Mouse (Mus musculus) T-helper 1 cell (primary cell): ENCODE measurements around the gene St6gal1.

ENCODE experiments used
- in situ Hi-C: fragments of 300-600 bp; cut with MboI, MseI; formaldehyde crosslinking; loops from one replicate; pipeline ENCODE4 v1.15.1; 2025; ENCODE audit warnings: high pct_unique_total_duplicates

The St6gal1 gene

DNA sequence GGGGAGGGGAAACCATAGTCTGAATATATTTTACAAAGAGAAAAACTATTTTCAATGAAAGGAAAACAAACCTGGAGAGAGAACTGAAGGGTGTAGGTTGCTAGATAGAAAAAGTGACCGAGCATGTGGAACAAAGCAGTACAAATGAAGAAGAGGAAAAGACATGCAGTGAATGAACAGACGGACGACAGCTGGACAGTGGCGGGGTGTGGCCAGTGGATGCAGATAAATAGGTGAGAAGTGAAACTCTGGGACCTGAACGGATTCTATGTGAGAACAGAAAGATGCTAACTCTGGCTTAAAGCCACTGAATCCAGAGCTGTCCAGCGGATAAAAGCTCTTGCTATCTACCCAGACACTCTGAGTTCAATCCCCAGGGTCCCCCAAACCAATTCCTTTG, 25.2 kb downstream of the St6gal1 start:
- in situ Hi-C loops, result no loop called here

DNA sequence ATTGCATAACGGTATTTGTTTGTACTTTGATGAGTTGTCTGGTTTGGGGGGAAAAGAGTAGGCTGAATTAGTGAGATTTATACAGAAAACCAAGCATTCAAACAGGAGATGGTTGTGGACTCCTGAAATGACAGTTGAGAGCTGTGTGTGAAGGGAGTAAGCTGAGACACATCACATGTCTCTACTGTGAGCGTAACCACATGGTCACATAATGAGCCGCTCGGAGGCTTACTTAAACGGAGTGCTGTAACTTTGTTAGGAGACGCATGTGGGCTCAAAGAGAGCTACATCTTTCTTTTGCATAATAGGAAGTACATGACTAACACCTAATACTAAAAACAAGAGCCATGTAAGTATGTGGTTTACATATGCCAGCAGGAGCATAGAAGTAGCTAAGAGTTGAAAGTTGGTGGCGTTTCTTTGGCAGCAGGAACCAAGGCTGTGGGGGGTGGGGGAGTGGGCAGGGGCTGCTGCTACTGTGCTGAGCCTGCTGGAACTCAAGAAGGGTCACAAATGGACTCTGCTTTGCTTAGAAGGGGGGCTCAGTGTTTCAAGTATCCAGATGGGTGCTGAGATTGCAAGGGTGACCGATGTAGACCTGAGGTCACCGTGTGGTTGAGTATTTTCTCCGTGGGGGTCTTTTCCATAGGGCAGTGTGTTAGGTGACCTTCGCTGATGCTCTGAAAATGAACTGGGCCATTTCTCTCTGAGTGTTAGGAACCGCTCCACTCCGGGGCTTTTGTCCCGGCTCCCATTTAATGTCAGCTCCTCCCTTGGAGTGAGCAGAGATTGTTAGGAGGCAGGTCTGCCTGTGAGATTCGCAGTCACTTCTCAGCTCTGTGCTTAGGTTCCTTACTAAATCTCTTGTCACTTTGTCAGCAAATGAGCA, 26.3 kb downstream of the St6gal1 start:
- in situ Hi-C loops, result no loop called here

DNA sequence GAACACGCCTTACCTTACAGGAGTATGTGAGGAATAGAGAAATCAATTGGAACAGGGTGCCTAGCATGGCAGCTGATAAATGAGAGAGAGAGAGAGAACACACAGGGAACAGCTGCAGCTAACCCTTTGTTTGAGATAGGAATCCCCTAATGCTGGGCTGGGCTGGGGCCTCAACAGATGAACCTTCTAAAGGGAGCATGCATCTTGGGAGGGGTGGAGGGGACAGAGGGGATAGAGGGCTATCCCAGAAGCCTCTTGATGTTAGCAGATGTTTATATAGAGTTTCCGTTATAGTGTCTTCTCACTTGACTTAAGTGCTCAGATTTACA, 26.9 kb downstream of the St6gal1 start:
- in situ Hi-C loops, result no loop called here

DNA sequence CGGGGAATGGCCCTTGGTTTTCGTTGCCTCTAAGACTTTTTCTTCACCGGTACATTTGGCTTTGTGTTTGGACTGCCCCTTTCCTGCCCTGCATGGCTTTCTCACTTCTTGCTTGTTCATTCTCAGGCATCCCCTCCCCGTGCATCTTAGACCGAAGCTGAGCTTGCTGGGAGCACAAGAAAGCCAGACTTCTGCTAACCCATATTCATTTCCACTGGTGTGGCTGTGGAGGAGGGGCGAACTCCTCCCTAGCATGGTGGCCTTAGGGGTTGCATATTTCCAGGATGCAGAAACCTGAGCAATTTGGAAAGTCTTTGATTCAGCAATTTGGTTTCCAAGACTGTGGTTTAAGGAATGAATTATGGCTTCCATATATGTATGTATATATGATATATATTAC, 29.1 kb downstream of the St6gal1 start:
- in situ Hi-C loops, result no loop called here

DNA sequence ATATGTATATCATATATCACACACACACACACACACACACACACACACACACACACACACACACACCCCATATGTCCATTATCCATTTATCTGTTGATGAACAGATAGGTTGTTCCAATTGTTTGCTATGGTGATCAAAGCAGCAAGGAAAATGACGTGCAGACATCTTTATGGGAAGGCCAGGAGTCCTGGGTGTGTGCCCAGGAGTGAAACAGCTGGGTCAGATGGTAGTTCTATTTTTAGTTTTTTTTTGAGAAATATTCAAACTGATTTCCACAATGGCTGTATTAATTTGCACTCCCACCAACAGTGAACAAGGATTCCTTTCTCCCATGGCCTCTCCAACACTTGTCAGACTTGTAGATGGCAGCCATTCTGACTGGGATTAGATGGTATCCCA, 29.5 kb downstream of the St6gal1 start:
- in situ Hi-C loops, result no loop called here

DNA sequence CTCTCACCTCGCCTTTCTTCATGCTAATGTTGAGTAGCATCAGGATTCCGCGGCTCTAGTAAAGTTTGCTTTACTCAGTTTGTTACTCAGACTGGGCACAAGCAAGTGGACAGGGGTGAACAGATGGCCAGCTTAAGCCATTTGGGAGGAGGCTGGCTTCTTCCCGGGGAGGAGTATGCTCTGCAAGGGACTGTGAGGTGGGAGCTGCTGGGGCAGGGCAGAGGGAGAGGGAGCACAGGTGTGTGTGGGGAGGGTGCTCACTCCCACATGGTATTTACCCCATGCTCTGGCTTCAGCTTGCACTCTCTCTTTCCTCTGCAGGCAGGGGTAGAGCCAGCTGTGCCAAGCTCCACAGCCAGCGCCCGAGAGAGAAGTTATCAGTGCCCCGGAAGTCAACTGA, 32.1 kb downstream of the St6gal1 start:
- in situ Hi-C loops, result no loop called here

DNA sequence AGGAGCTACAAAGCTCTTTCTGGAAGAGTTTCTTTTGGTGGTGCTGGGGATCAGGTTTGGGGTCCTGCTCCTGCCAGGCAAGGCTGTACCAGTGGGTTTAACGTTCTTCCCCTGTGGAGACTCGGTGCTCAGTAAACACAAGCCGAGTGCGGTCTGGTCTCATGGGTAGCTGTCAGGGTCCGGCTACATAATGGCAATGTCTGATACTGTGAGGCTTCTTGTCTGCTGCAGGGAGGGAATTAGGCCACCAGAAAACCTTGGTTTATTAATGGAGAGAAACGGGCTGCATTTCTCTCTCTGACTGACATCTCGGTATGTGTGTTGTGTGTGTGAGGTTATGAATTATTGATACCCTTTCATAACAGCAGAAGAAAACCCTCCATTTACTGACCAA, 33.9 kb downstream of the St6gal1 start:
- in situ Hi-C loops, result no loop called here

DNA sequence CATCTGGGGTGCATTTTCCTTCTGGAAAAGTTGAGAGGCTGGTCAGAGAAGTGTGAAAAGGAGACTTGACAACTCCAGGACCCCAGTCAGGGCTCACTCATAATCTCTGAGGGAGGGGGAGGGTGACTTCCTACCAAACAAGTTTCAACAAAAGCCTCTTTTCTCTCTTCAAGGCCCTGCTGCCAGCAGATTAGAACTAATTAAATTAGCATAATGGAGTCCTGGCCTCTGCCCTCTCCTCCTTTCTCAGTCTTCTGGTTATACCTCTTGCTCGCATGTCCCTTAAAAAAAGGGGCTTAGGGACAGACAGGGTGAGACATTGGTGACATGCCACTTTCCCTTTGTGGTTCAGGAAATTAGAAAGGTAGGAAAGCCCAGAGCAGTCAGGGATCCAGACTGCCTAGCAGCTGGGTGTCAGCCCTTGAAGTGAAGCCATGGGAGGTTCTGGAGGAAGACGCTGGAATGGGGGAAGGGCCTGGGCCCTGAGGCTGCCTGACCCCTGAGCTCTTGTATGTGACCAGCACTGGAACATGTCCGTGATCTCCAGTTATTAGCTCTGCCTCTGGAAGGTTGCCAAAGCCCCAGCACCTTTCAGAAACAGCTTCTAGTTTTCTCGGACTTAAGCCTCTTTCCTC, 34.4 kb downstream of the St6gal1 start:
- in situ Hi-C loops, result no loop called here

DNA sequence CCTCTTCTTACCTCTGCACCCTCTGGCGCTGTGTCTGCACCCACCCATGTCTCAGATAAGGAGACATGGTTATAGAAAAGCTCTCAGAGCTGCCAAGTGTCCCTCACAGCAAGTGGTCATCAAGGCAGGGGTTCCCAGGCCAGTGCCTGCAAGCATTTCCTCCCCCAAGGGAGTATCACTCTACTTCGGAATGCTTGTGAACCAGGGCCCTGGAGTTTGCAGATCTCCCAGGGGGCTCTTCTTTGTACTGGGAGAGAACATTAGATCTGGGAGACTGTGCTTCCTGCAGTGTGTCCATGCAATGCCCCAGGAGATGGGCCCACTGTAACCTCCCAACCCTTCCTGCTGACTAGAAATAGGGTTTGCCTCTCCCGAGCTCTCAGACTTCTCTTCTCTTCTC, 35.0 kb downstream of the St6gal1 start:
- in situ Hi-C loops, result no loop called here

DNA sequence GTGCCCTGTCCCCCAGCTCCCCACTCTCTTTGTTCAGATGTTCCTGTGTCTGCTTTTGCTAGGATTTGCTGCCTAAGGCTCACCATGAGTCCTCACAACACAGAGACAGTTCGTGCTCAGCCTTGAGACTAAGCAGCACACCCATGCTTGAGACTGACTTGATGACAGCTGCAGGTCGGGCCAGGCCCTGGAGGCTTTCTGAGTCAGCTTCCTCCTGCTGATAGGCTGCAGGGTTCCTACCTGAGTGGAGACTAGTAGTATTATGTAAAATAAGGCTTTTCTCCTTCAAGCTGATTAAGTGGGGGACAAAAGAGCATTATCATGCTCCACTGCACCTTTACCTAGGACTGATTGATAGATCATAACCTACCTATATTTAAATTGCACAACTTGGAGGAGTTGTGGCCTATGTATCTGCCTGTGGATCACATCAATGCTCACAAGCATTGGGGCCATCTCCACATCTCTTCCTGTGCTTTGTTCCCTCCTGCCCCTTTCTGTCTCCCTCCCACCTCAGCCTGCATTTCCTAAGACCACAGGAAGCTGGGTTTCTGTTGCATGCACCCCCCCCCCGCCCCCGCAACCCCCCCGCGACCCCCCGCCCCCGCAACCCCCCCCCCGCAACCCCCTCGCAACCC, 37.7 kb downstream of the St6gal1 start:
- in situ Hi-C loops, result no loop called here

DNA sequence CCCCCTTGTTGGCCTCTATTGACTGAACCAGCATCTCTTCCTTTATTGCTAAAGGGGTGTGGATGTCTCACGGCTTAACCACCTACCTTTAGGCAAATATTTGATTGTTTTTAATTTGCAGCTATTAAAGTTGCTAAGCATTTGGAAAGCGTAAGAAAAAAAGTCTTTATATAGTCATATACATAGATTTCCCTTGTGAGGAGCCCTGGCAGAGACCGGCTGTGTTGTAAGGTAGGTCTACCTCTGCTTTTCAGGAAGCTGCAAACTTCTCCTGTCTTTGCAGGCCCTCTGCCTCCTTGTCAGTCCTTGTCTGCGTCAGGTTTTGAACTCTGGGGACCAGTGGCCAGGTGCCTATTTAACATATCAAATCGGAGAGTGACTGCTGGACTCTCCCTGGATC, 38.3 kb downstream of the St6gal1 start:
- in situ Hi-C loops, result no loop called here

DNA sequence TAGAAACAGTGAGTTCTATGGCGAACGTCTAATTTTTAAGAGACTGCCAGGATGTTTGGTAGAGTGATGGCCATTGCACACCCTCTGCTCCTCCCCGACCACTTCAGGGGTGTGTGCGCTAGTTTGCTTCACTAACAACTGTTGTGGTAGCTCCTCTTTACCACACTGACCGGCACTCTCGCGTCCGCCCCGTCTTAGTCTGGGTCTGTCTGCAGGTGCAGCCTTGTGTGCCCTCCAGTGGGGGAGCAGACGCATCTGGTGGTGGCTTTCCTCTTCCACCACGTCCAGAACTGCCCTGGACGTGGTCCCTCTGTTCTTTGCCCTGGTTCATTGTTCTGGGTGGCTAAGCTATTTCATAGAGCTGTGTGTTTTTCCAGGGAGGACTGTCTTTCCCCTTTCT, 40.5 kb downstream of the St6gal1 start:
- in situ Hi-C loops, result no loop called here

DNA sequence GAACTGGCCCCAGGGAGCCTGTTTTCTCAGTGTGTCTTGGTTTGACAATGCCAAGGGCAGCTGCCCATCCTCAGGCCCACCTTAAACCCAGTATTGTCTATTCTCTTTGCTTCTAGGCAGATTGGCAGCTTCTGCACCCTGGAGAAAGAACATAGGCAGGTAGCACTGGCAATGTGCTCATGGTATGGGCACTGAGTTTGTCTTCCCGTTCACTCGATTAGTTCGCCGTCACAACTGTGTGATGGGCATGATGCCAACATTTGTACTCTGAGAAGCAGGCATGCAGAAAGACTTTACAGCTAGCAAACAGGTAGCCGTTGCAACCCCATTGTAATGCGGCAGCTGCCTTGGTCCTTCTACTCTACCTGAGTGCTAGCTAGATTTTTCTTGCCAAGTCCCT, 40.9 kb downstream of the St6gal1 start:
- in situ Hi-C loops, result no loop called here

DNA sequence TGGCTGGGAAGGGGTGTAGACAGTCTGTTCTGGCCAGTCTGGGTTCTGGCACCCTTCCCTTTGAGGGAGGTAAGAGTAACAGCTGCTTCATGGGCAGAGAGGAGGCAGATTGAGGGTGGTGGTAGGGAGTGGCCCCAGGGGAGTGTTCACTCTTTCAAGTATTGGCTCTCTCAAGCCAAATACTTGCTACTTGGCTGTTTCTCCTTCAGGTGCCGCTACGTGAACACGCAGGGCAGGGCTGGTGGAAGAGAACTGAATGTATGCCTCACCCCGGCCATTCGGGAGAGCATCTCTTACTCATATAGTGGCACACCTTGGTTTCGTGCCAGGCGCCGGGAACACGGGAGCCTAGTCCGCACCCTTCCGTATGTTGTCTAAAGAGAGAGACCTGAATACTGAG, 41.8 kb downstream of the St6gal1 start:
- in situ Hi-C loops, result no loop called here

DNA sequence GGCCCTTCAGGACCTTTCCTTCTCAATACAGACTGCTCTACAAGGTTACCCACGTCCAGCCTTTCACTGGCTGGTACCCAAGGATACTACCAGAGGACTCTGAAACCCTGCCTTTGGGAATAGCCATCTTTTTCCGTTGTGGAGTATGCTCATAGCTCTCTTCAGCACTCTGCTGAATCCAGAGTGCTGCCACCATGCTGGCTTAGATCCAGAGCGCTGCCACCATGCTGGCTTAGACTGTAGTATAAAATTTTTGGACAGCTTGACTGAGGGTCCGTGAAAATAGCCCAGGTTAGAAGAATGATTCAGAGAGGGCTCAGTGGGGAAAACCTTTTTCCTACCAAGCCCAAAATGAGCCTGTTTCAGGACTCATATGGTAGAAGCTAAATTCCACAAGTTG, 42.4 kb downstream of the St6gal1 start:
- in situ Hi-C loops, result no loop called here

DNA sequence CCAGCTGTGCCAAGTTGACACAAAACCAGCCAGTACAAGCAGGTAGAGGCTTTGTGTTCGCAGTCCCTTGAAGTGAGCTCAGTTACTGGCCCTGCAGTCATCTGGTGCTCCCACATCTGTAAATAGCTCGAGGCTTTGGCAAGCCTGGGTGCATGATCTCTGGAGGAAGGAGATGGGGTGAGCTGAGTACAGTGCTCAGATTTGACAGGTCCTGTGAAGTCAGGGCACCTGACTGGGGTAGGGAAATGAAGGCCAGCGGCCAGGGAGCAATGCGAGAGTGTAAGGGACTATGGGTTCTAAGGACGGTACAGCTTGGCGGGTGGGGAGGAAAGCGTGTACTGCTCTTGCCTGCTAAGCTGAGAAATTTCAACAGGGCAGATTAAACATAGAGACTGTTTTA, 43.7 kb downstream of the St6gal1 start:
- in situ Hi-C loops, result no loop called here

DNA sequence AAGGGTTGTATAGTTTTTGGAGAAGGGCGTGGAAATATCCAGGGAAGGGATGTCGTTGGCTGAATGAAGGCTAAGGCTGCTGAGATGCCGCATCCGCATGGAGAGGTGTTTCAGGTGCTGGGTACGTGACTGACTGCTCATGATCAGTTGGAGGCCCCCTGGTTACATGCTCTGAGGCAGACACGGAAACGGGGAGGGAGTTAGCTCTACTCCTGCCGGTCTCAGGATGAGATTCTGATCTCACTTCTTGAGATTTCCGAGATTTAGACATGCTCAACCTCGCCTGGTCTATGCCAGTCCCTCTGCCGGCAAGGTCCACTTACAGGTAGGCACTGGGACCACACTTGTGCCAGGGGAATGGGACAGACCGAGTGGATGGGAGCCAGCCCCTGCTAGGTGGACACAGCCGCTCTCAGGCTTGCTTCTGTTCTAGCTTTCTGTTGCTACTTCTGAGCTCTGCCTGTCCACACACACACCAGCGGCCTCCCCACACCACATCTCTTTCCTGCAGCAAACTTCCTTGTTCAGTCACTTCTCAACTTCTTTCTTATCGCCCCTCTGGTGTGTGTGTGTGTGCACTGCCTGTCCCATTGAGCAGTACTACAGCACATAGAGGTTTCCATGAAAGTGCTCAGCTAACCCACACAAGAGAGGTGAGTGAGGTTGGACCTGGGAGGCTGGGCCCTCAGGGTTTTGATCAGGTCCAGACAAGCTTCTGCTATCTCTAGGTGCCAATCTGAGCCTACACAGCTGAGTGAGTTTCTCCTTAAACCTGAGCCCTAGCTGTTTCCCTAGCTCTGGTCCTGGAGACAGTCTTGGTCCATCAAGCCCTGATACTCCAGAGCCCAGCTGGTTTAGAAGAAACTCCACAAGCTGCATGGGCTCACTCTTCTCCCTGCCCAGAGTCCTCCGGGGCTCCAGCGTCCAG, 44.8 kb downstream of the St6gal1 start:
- in situ Hi-C loops, result no loop called here

DNA sequence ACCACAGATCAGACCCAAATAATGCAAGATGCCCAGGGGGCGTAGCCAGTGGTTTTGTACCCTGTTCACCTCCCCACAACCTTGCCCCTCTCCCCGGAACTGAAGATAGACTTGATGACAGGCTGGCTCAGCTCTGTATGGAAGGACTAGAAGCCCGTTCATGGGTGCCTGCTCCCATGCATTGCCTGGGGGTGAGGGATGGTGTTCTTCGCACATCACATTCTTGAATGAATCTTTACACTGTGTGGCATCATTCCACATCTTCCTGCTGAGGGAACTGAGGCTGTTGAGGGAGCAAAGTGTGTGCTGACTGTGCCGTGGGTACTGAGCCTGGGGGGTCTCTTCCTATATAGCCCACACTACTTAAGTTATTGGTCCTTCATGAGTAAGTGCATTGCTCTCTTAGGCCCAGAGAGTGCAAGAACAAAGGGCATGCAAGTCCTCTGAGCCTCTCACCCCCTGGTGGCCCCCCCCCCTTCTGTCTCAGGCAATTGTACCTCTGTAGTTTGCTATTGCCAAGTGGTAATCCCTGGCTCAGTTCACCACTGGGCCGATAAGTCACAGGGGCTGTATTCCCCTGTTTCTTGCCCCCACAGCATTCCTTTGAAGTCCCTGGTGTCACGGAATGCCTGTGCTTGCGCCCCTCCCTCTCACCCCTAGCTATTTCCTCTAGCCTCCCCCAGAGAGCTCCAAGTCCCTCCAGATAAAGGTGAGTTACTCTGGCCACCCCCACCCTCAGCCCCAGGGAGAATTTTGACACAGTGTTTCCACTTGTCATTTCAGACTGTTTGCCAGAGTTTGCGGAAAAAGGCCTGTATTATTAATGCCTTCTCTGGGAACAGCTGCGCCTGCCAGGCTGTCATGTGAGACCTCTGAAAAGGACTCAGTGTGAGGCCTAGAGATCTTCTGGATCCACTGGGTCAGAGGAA, 45.7 kb downstream of the St6gal1 start:
- in situ Hi-C loops, result loop anchor here (5.0 kb wide), 1 partner anchor 38 kb away; no protein-coding TSS in a partner anchor

DNA sequence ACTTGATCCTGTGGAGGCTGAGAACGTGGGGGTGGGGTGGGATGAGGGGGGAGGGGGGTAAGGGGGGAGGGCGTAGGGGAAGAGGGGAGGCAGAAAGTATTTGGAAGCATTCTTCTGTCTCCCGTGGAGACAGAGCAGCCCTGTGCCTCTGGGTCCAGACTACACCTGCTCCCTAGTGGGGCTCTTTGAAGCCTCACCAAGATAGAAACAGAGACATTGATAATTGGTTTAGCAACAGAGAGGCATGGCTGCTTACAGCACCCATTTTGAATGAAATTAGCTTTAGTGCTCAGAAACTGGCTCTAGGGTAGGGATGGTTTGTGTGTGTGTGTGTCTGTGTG, 46.3 kb downstream of the St6gal1 start:
- in situ Hi-C loops, result loop anchor here (5.0 kb wide), 1 partner anchor 39 kb away; no protein-coding TSS in a partner anchor

DNA sequence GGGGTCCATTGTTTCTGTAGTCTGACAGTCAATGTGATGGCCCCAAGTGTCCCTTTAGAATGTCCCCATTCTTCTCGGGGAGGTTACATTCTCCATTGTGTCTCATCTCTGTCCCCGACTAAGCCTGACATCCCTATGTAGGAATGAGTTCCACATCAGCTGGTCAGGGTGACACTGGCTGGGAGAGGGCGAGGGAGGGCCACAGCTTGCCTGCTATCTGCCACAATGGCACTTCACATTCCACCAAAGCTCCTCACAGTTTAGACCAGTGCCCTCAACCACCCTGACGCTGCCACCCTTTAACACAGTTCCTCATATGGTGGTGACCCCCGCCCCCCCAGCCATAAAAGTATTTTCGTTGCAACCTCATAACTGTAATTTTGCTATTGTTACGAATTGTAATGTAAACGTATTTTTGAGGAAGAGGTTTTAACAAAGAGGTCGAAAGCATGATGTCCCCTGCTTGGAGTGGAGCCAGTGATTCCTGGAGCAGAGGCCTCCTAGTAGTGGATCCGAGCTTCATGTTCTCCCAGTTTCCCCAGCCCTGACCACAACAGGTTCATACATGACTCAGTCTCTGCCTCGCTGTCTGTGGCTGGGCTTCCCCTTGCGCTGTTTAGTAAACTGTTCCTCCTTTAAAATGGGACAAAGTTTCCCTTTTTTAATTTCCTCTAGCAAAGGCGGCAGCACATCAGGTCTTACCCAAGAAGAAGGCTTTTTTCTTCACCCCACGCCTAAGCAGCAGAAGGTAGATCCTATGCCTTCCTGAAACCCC, 47.4 kb downstream of the St6gal1 start:
- in situ Hi-C loops, result loop anchor here (5.0 kb wide), 1 partner anchor 40 kb away; no protein-coding TSS in a partner anchor
